Mouse (Mus musculus) stomach, postnatal 0 days (tissue): ENCODE data around the gene Clba1. TPM values are rescaled to one million over a fixed set of nuclear protein-coding genes. Genes with fewer than 3 reads are reported as not detected.

ENCODE experiments used
- ATAC-seq: fragments of 200-750 bp; cut with Nextera tagmentation; 2 replicates; pipeline ENCODE4 v1.8.0; 2017; ENCODE audit not compliant: low FRiP score, low TSS enrichment
- DNase-seq: peaks from one replicate; pipeline ENCODE4 v3.0.0-alpha.2; 2016; ENCODE audit warnings: low spot score
- H3K27ac ChIP-seq: fragments of 300-500 bp; sonication (generic); replicated peaks from 2 replicates; pipeline ENCODE4 v1.5.1; 2014; ENCODE audit warnings: mild to moderate bottlenecking, control low read depth
- H3K27me3 ChIP-seq: fragments of 300-500 bp; sonication (generic); 2 replicates; pipeline ENCODE4 v1.6.1; 2014; ENCODE audit warnings: low read length; ENCODE audit not compliant: control insufficient read depth, insufficient read depth
- H3K36me3 ChIP-seq: fragments of 300-500 bp; sonication (generic); 2 replicates; pipeline ENCODE4 v1.6.1; 2014; ENCODE audit warnings: low read length, mixed read lengths; ENCODE audit not compliant: control insufficient read depth, insufficient read depth
- H3K4me1 ChIP-seq: fragments of 300-500 bp; sonication (generic); replicated peaks from 2 replicates; pipeline ENCODE4 v1.6.1; 2014; ENCODE audit warnings: antibody characterized with exemption; ENCODE audit not compliant: control insufficient read depth, insufficient read depth
- H3K4me2 ChIP-seq: fragments of 300-500 bp; sonication (generic); replicated peaks from 2 replicates; pipeline ENCODE4 v1.6.1; 2014; ENCODE audit warnings: low read depth, mild to moderate bottlenecking, control low read depth, moderate library complexity
- H3K4me3 ChIP-seq: fragments of 300-500 bp; sonication (generic); 2 replicates; pipeline ENCODE4 v1.5.1; 2014; ENCODE audit warnings: low read depth, low read length, control low read depth
- H3K9ac ChIP-seq: fragments of 300-500 bp; sonication (generic); 2 replicates; pipeline ENCODE4 v1.6.1; 2014; ENCODE audit warnings: mild to moderate bottlenecking, low read length, control low read depth, mixed read lengths
- H3K9me3 ChIP-seq: fragments of 300-500 bp; sonication (generic); 2 replicates; pipeline ENCODE4 v1.6.1; 2016; ENCODE audit warnings: low read length; ENCODE audit not compliant: control insufficient read depth
- CTCF ChIP-seq: IDR thresholded peaks from 2 replicates; pipeline ENCODE4 v1.5.1; 2016; ENCODE audit warnings: antibody characterized with exemption, low read depth, mild to moderate bottlenecking, moderate library complexity
- EP300 ChIP-seq: optimal IDR thresholded peaks from 2 replicates; pipeline ENCODE3; 2016; ENCODE audit warnings: antibody characterized with exemption
- WGBS: fragments of 180-500 bp; shearing (Covaris S2); extraction: QIAGEN DNeasy Blood & Tissue Kit; methylation state at CpG from one replicate; pipeline ENCODE4 v1.1.7; 2014; 5-methylcytosine and 5-hydroxymethylcytosine counted together
- polyA plus RNA-seq: library from polyadenylated mRNA; unstranded; fragments of >200 nt; fragmentation: Nextera tagmentation; extraction: Ambion mirVana; gene quantifications from 2 replicates; pipeline ENCODE4 v1.2.1, GENCODE M21; 2015

The Clba1 gene
- polyA plus RNA-seq, 1 experiment from 2014 or later = 6.8 TPM

DNA sequence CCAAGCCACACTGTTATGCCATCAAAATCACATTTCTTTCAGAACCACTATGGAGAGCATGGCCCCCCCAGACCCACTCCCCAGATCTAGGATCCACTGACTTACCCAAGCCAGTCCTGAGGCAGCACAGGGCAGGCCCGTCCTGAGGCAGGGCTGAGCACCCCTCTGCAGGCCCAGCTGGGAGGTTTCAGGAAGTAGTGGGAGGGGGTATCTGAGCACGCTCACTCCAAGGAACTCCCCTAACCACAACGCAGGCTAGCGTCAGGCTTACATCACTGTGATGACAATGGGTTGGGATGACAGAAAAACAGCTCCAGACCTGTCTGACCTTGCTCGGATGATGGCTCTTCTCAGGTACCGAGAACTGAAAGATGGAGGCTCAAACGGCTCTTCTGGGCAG lies 52.0 kb downstream of the Clba1 start:
- DNase-seq (no peak), ATAC-seq (no peak)
- H3K27ac ChIP-seq = no peak overlapping the region
- WGBS = 56% methylated on average over 7 of the region's 7 CpGs
- H3K4me2 ChIP-seq = no peak overlapping the region
- H3K9me3 ChIP-seq = no peaks in the 10 kb centered on the region
- H3K4me3 ChIP-seq = no peak overlapping the region
- no peaks in the 10 kb centered on the region for H3K4me1 ChIP-seq
- H3K27me3 ChIP-seq = no peaks in the 10 kb centered on the region
- no peak overlapping the region for H3K9ac ChIP-seq
- TF ChIP-seq EP300 = no peak
- no peak for TF ChIP-seq CTCF
- no peaks in the 10 kb centered on the region for H3K36me3 ChIP-seq

DNA sequence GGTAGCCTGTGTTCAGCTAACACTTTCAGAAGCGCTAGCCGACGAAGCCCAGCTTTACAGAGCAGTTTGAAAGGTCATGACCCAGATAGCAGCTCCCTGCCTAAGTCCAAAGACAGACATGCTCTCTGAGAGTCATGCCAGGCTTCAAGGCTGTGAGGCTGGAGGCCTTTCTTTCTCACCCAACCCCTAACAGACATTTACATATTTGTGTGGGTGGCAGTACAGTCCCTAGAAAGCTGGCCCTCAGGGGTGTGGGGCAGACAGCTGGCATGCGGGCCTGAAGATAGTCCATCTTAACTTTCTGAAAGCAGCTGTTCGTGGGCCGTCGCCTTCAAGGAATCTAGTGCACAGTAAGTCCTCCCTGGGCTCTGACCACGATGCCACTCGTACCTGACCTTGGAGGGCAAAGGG lies 53.2 kb downstream of the Clba1 start:
- Histone ChIP-seq H3K36me3 (no peaks in the 10 kb centered on the region), H3K4me1 (no peaks in the 10 kb centered on the region), H3K9ac (no peak overlapping the region), H3K27ac (no peak overlapping the region), H3K9me3 (no peaks in the 10 kb centered on the region), H3K4me2 (no peak overlapping the region), H3K4me3 (no peak overlapping the region), H3K27me3 (no peaks in the 10 kb centered on the region)
- DNase-seq = no peak
- TF ChIP-seq CTCF (no peak), EP300 (no peak)
- 67% methylated on average over 9 of the region's 9 CpGs for WGBS
- ATAC-seq = no peak

- no peaks in the 10 kb centered on the region for H3K4me1 ChIP-seq
- DNase-seq = no peak
- WGBS = 69% methylated on average over 7 of the region's 7 CpGs
- H3K9me3 ChIP-seq = no peaks in the 10 kb centered on the region
- TF ChIP-seq CTCF = no peak
- TF ChIP-seq EP300 = no peak
- H3K4me2 ChIP-seq = no peak overlapping the region
- no peaks in the 10 kb centered on the region for H3K36me3 ChIP-seq
- no peak overlapping the region for H3K9ac ChIP-seq
- H3K27me3 ChIP-seq = no peaks in the 10 kb centered on the region
- ATAC-seq = no peak
- H3K4me3 ChIP-seq = no peak overlapping the region
- H3K27ac ChIP-seq = no peak overlapping the region
Measured at GRCm38 (mm10) chr12:112864804-112865203, 56.1 kb downstream of the Clba1 start.

Other genes with a start within 250 kb of the Clba1 start
- 1.5 and 2.0 TPM in 2 replicates for gene Inf2, start 220.2 kb upstream of the Clba1 start, polyA plus RNA-seq
- gene Adssl1, start 188.9 kb upstream of the Clba1 start, polyA plus RNA-seq = 4.7 and 6.4 TPM in 2 replicates
- 91.5 and 97.1 TPM in 2 replicates for gene Siva1, start 164.3 kb upstream of the Clba1 start, polyA plus RNA-seq
- gene Akt1, start 134.1 kb upstream of the Clba1 start, polyA plus RNA-seq = 84.5 and 98.2 TPM in 2 replicates
- gene Zbtb42, start 130.1 kb upstream of the Clba1 start, polyA plus RNA-seq = 11.3 and 12.1 TPM in 2 replicates
- gene Cep170b, start 88.5 kb upstream of the Clba1 start, polyA plus RNA-seq = 20.7 and 21.2 TPM in 2 replicates
- gene Pld4, start 48.3 kb upstream of the Clba1 start, polyA plus RNA-seq = 9.6 and 9.8 TPM in 2 replicates
- 5.4 and 6.3 TPM in 2 replicates for gene Ahnak2, start 6.3 kb upstream of the Clba1 start, polyA plus RNA-seq
- 37.5 and 41.6 TPM in 2 replicates for gene Cdca4, start 20.5 kb downstream of the Clba1 start, polyA plus RNA-seq
- 0.10 and 0.11 TPM in 2 replicates for gene Gpr132, start 59.3 kb downstream of the Clba1 start, polyA plus RNA-seq
- gene Jag2, start 120.8 kb downstream of the Clba1 start, polyA plus RNA-seq = 3.2 and 4.5 TPM in 2 replicates
- 78.6 and 82.7 TPM in 2 replicates for gene Nudt14, start 133.2 kb downstream of the Clba1 start, polyA plus RNA-seq
- 17.1 and 19.7 TPM in 2 replicates for gene Btbd6, start 167.5 kb downstream of the Clba1 start, polyA plus RNA-seq
- gene Brf1, start 191.8 kb downstream of the Clba1 start, polyA plus RNA-seq = 22.3 and 27.6 TPM in 2 replicates
- gene Pacs2, start 205.6 kb downstream of the Clba1 start, polyA plus RNA-seq = 4.1 and 5.1 TPM in 2 replicates